Mouse (Mus musculus) adrenal gland, postnatal 4 days (tissue): ENCODE measurements around the gene Aire. TPM values are rescaled to one million over a fixed set of nuclear protein-coding genes. Genes with fewer than 3 reads are reported as not detected.
A peak's percentile ranks its signal among the peaks of the same experiment; 100 is the strongest.

Source experiments
- DNase-seq, 2 experiments: peaks; one replicate each; pipeline ENCODE4 v3.0.0; 2021 to 2022; ENCODE audit warnings: low spot score in 2 of 2, mixed read lengths in 2 of 2
- long read RNA-seq, 2 experiments: library from polyadenylated mRNA; stranded (forward); transcript quantifications; one replicate each; pipeline ENCODE4 v2.0.0; 2021
- total RNA-seq, 2 experiments: library from RNA; stranded (reverse); gene quantifications; 2 replicates each; pipeline ENCODE4 v1.2.3; 2021

Aire gene
- not detected for total RNA-seq
- long read RNA-seq, experiment 1 = 0 reads
- long read RNA-seq, experiment 2 = 0 reads

DNA sequence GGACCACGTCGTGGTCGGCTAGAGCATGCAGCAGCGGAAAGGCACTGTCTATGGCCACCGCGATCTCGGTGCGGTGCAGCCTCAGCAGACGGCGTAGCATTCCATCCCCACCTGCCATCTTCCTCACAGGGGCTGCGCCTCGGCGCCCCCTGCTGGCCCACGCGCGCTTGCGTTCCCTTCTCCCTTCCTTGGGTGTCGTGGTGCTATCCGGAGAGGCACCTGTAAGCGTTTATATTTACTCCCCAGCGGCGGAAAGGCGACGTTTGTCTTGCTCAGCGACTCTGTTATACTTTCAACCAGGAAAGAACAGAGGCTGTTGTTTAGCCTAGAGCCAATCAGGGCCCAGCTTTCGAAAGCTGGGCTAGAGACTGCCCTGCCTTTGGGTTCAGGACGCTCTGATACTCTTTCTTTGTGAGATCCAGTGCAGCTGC lies at the start of gene Aire:
TSS of gene Aire (minus strand) at position 205 of the 431 bp plus-strand sequence.
- DNase-seq = no peak

DNA sequence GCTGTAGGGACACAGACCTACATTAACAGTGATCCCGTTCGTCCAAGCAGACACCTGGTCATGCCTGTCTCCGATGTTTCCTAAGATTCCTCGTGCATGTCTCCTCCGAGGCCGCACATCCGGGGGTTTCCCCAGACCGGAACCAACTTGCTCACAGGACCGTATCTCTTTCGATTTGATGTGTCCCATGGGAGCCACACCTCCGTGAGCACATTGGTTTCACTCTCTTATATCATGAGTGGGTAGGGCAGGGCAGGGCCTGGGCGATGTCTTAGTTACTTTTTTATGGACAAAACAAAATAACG lies 49.3 kb upstream of the Aire start:
- no peak for DNase-seq

DNA sequence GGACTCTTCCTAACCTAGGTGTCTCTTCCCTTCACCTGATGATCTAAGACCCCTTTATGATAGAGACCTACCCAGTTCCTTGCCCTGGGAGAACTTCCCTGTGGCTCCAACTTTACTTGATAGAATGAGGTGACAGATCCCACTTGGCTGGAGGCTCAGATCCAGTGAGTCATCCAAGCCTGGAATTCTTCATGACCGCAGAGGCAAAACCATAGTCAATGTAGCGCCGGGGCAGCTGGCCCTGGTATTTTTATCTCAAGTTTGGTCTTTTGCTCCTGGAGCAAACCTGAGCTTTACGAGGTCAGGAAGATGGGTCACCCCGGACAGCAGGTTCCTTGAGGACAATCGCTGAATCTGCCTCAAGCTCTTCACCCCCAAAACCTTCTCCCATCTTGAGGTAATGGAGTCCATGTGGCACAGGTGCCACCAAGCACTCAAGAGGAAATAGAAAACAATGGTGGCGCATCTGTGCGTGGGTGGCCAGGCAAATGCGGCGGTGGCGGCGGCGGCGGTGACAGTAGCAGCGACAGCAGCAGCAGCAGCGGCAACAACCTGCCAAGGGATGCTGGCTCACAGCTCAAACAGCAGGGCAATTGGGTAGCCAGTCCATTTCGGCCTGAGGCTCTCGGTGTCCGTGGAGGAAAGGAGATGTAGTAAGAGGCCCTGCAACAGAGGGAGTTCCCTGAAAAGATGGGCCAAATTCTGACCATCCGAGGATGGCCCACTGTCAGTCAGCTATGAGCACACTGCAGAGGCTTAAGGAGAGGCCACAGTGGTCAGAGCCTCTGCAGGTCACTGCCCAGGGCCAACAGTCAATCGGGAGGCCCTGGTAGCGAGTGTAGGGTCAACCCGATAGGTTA lies 48.7 kb upstream of the Aire start:
- DNase-seq = no peak

DNA sequence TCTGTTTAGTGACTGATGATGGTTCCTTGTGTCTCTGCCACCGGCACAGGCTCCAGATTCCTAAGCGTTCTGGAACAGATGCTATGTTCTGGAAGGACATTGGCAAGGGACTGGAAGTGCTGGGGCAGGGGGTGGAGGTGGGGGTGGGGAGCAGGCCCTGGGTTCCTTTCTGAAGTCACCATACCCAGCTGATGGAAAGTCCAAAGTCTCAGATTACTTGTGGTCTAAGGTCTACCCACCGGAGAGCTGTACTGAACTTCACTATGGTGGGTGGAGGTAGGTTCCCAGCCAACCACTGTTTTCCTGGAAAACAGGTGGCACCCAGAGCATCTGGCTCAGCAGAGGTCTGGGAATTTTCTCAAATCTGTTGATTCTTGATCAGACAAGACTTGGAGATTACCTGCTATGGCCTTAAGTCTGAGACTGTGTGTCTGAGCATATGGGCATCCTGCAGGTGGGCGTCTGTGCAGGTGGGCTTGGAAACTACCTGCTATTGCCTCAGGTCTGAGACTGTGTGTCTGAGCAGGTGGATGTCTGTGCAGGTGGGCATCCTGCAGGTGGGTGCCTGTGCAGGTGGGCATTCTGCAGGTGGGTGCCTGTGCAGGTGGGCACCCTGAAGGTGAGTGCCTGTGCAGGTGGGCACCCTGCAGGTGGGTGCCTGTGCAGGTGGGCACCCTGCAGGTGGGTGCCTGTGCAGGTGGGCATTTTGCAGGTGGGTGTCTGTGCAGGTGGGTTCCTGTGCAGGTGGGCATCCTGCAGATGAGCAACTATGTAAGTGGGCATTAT lies 47.5 kb upstream of the Aire start:
- DNase-seq = no peak

DNA sequence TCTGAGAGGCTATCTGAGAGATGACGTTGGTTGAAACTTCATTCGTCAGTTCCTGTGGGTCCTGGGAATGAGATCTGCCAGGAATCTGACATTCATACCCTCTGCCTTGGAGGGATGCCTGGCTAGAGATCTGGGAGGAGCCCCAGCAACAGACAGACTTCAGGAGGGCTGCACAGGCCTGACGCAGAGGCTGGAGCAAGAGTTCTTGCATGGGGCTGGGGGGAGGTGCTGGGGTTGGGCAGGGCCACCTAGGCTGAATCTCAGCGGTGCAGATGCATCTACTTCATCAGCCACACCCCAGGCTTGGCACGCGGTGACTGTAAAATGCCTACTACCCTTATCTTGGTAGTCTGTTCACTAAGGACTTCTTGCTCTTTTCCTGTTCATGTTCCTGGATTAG lies 46.8 kb upstream of the Aire start:
- no peak for DNase-seq

DNA sequence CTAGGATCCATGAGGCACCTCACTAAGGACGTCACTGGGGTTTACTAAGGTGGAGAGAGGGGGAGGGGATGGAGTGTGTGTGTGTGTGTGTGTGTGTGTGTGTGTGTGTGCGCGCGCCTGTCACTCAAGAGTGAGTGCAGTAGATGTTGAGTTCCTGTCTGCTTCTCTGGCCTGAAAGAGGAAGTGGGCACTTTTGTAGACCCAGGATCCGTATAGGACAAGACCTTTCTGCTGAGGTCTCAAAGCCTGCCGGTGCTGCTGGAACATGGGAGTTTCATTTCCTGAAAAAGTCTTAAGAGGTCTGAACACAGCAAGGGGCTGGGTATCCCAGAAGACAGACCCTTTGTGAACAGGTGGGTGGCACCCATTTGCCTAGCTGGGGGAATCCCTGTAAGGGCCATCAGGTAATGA lies 43.7 kb upstream of the Aire start:
- DNase-seq = no peak

DNA sequence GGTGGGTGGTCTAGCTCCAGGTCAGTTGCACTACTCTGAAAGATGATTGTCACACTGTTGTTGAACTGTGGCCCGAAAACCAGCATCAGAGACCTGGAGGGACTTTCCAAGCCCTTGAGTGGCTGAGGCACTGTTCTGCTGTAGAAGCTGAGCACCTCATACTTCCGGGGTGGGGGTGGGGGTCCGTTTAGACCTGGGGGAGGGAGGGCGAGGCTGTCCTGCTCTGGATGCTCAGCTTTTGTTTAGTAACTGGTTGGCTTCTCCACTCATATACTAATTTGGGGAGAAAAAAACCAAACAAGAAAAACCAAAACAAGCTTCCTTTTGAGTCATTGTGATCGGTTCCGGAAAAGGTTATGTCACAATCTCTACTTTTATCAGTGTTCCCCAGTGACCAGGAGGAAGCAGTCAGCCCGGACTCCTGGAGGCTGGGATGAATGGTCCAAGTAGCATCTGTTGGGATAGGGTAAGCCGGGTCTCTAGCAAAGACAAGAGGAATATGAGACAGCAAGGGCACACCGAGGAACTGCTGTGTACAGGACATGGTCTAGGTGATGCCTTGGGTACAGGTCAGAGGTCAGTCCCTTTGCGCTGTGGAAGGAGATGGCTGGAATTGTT lies 43.1 kb upstream of the Aire start:
- no peak for DNase-seq

DNA sequence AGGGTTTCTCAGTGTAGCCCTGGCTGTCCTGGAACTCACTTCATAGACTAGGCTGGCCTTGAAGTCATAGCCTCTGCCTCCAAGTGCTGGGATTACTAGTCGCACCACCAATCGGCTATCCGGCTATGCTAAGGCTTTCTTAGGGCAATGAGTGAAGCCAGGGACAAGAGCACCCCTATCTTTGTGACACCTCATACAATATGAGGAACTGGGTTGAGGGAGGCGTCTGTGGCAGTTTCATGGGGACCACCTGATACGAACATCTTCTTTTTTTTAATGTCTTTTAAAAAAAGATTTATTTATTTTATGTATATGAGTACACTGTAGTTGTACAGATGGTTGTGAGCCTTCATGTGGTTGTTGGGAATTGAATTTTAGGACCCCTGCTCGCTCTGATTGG lies 42.3 kb upstream of the Aire start:
- no peak for DNase-seq

DNA sequence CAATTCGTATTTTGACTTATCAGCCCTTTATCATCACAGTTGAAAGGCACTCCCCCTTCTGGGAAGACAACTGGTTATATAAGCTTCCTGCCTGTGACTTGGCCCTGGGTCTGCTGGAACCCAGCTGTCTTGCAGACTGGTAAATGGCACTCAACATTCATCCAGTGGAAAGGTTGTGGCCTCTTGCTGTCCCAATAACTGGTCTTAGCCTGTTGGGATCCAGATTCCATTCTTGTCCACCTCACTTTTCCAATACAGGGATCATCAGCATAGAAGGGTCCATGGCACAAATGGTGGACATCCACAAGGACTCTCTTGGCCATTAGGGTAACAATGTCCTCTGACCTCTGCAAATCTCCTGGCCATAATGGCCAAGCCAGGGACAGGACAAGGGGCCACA lies 40.7 kb upstream of the Aire start:
- DNase-seq = no peak

DNA sequence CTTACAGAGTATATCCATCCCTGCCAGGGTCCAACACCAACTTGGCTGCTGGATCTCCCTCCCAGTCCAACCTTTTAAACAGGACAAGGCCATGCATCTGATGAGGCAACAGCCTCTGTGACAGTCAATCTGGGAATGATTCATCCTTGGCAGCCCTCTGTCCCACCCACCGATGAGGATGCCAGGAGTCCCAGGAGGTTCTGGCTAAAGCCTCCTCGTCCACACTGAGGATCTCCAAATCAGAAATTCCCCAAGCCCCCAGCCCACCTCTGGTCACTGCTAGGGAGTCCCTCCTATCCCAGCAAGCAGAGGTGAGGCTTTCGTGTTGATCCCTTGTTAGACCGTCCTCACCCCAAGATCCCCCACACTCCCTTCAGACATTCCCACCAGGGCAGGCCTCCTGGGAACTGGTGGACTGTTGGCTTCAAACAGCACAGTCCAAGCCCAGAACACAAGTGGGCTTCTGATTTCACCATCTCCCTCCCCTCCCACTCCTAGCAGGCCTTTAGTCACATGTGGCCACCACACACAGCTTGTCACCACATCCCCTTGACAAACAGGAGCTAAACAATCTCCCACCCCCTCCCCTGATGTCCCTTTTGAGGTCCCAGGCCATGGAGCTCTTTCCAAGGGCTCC lies 36.7 kb upstream of the Aire start:
- peak in 1 of 2 experiments; percentile 44 for DNase-seq

DNA sequence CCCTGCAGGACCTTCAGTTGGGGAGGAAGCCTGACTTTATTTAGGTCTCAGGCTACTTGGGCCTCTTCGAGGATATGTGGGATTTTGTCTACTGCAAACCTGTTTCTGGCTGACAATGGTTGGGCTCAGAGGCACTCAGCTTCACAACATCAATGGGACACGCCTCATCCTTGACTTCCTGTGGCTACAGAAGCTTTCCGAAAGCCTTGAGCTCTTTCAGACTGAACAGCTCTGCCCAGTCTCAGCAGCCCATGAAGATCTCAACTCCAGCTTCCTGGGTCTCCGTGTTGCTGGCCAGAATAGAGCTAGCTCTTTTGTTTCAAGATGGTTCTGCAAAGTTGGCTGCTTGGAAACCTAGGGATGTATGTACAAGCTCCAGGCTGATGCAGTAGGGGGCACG lies 34.9 kb upstream of the Aire start:
- DNase-seq = no peak

DNA sequence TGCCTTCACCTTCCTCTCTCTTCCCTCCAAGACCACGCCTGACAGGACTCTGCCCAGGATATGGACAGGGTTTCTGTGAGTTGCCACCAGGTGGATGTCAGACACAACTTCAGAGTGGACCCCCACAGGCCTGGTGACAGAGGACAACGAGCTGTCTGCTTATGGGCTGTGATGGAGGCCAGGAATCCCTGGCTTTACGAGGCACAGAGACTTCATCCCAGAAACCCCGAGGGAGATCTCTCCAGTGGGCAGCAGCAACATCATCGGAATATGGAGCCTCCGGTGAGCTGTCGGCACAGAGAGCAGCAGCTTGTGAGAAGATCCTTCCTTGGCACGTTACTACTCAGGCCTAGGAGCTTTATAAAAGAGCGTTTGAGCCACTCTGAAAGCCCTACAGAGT lies 34.5 kb upstream of the Aire start:
- no peak for DNase-seq

DNA sequence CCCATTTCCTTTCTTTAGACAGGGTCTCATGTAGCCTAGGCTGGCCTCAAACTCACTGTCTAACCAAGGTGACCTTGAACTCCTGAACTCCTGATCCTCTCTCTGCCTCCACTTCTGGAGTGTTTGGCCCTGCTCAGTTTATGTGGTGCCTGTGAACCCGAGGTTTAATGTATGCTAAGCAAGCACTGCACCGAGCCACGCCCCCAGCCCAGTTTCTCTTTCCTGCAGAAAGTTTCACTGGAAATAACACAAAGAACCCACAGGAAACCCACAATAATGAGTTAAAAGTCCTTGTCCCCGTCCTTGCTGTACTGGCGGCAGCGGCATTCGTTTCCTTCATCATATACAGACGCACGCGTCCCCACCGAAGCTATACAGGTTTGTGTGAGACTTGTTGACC lies 31.6 kb upstream of the Aire start:
- DNase-seq = no peak

DNA sequence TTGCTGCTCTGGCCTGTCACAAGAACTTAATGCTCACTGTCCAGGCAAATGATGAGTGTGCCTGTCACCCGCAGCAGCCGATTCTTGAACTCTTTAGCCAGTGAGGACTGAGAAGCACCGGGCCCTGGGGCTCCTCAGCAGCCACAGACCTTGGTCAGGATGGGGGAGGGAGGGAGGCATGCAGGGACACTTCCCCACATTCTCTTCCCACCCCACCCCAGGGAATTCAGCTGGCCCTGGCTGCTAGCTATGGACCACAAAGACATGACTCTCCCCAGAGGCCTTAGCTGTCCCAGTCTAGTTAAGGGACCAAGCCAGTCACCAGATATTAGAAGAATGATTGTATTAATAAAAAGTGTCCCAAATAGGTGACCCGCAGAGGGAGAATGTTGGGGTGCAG lies 30.7 kb upstream of the Aire start:
- no peak for DNase-seq

DNA sequence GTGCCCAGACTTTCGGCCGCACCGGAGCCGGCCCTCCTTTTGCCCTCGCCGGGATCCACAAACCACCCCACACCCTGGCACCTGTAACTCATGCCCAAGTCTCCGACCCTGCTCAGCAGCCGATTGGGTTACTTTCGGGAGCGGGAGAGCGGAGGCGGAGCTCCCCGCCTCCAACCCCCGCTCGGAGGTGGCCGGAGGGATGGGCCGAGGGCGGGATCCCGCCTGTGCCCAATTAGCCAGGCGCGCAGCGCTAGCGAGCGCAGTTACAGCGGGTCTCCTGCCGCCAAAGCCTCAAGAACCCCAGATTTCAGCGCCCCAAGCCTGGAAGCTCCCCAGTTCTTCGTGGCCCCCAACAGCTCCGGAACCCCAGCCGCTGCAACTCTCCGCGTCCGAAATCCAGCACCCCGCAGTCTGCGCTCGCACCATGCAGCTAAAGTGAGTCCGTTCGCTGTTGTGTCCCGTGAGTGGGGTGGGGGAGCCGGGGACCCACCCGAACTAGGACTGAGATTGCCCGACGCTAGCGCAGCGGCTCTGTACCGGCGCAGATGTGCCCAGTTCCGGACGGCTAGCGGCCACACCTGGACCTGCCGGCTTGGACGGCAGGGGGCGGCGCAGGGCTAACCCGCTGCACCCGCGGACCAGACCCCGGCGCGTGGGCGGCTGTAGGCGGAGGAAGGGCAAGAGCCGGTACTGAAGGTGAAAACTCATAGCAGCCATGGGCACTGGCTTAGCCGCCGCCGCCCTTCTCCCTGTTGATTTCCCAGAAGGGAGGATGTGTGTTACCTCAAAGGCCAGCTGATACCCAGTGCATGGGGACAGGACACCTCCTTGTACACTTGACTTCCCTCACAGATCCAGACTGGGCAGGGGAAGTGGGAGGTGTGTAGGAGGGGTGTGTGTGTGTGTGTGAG lies 25.9 kb upstream of the Aire start, which contains the start of gene Icosl:
TSS of gene Icosl (plus strand) at position 202 of the 911 bp plus-strand sequence.
- peak; percentile 51 to 60 for DNase-seq

DNA sequence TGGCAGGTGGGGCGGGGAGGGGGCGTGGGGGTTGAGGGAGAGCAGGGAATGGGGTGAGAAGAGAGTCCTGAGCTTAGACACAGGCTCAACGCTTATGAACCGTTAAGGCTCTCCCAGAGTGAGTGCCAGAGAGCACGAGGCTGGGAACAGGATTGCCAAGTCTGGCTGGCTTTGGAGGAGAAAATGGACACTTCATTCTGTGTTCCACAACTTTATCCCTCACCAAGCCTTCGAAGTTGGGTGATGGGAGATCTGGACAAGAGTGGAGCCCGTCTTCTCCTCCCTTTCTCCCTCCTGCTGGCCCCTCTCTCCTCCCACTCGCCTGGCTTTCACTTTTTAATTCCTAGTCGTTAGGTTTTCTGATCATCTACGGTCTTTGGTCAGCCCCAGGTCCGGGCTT lies 25.1 kb upstream of the Aire start:
- no peak for DNase-seq

DNA sequence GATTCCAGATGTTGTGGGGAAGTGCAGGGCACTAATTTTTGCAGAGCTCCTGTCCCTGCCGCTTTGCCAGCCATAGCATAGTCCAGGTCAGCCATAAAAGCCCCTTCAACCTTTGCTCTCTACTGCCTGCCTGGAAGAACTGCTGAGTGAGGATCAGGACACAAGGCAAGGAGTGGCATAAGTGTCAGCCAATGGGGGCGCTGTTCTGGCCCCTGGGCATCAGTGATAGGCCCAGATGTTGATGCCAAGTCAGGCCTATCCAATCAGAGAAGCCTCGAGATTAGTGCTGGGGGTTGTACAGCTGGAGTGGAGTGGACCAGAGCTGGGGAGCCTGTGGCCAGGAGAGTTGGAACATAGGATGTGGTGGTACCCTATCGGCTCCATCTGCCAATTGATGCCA lies 23.8 kb upstream of the Aire start:
- no peak for DNase-seq

DNA sequence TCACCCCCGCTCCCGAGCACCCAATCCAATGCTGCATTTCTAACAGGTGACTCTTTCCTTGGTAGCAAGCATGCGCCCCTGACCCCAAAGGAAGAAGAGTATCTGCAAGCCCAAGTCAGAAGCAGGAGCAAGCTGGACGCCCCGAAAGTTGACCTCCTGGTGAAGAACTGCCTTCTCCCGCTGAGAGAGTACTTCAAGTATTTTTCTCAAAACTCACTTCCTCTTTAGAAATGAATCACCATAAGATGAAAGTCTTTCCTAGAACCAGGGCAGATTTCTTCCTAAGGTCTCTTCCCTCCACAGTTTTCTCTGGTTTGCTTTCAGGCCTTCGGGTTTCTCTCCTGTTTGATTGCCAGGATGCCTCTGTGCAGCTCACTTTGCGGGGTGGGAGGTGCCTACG lies 19.7 kb upstream of the Aire start:
- no peak for DNase-seq

DNA sequence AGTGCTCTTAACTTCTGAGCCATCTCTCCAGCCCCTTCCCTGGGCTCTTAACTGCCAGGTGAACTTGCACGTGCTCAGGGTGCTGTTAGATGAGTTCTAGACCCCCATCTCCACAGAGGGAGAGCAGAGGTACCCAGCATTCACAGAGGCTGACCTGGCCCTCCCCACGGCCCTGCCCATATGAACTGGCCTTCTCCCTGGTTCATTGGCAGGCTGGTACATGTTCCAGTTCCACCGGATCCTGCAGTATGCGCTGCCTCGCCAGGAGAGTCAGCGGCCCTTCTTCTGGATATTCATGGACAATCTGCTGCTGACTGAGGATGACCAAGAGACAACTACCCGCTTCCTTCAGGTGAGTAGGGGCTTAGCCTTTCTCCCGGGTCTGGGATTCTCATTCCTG lies 13.6 kb upstream of the Aire start:
- no peak for DNase-seq
